Mouse (Mus musculus) lung, embryonic 16.5 days (tissue): ENCODE results near the gene Wapl. TPM values are rescaled to one million over a fixed set of nuclear protein-coding genes. Genes with fewer than 3 reads are reported as not detected.

ENCODE experiments used
- ATAC-seq: fragments of 200-750 bp; cut with Nextera tagmentation; 2 replicates; pipeline ENCODE4 v1.8.0; 2017; ENCODE audit warnings: low read depth, mild to moderate bottlenecking, moderate library complexity
- H3K27ac ChIP-seq: fragments of 300-500 bp; sonication (generic); 2 replicates; pipeline ENCODE4 v1.5.1; 2014; ENCODE audit warnings: mild to moderate bottlenecking, control low read depth, low read length
- H3K27me3 ChIP-seq: fragments of 300-500 bp; sonication (generic); 2 replicates; pipeline ENCODE4 v1.6.1; 2014; ENCODE audit warnings: low read depth, low read length, mixed read lengths; ENCODE audit not compliant: control insufficient read depth, insufficient read depth
- H3K36me3 ChIP-seq: fragments of 300-500 bp; sonication (generic); 2 replicates; pipeline ENCODE4 v1.6.1; 2014; ENCODE audit warnings: low read length; ENCODE audit not compliant: control insufficient read depth, insufficient read depth
- H3K4me1 ChIP-seq: fragments of 300-500 bp; sonication (generic); replicated peaks from 2 replicates; pipeline ENCODE4 v1.6.1; 2014; ENCODE audit warnings: low read length, mixed read lengths; ENCODE audit not compliant: control insufficient read depth, insufficient read depth
- H3K4me2 ChIP-seq: fragments of 300-500 bp; sonication (generic); 2 replicates; pipeline ENCODE4 v1.6.1; 2014; ENCODE audit warnings: low read depth, low read length, control low read depth
- H3K4me3 ChIP-seq: fragments of 300-500 bp; sonication (generic); 2 replicates; pipeline ENCODE4 v1.5.1; 2014; ENCODE audit warnings: mild to moderate bottlenecking, low read length, control low read depth
- H3K9ac ChIP-seq: fragments of 300-500 bp; sonication (generic); 2 replicates; pipeline ENCODE4 v1.6.1; 2014; ENCODE audit warnings: low read length, control low read depth
- H3K9me3 ChIP-seq: fragments of 300-500 bp; sonication (generic); 2 replicates; pipeline ENCODE4 v1.6.1; 2016; ENCODE audit warnings: low read length; ENCODE audit not compliant: control insufficient read depth
- WGBS: fragments of 180-500 bp; shearing (Covaris S2); extraction: QIAGEN DNeasy Blood & Tissue Kit; methylation state at CpG from one replicate; pipeline ENCODE4 v1.1.7; 2014; 5-methylcytosine and 5-hydroxymethylcytosine counted together
- polyA plus RNA-seq: library from polyadenylated mRNA; unstranded; fragments of >200 nt; fragmentation: Nextera tagmentation; extraction: Ambion mirVana; gene quantifications from 2 replicates; pipeline ENCODE4 v1.2.1, GENCODE M21; 2015

Wapl gene
- polyA plus RNA-seq, 1 experiment from 2014 or later, result 20.8 TPM

GRCm38 (mm10) chr14:34776719-34777385 lies 103.1 kb downstream of the Wapl start:
- no peak overlapping the region for H3K27ac ChIP-seq
- 85% methylated on average over 12 of the region's 12 CpGs for WGBS
- H3K9ac ChIP-seq, result no peak overlapping the region
- no peak for ATAC-seq
- no peak overlapping the region for H3K4me2 ChIP-seq
- H3K4me1 ChIP-seq, result no peaks in the 10 kb centered on the region
- H3K27me3 ChIP-seq, result no peaks in the 10 kb centered on the region
- H3K36me3 ChIP-seq, result no peaks in the 10 kb centered on the region
- H3K9me3 ChIP-seq, result no peaks in the 10 kb centered on the region
- no peak overlapping the region for H3K4me3 ChIP-seq

GRCm38 (mm10) chr14:34777810-34778209 lies 104.1 kb downstream of the Wapl start:
- Histone ChIP-seq H3K36me3 (no peaks in the 10 kb centered on the region), H3K4me2 (no peak overlapping the region), H3K27me3 (no peaks in the 10 kb centered on the region), H3K4me3 (no peak overlapping the region), H3K9ac (no peak overlapping the region), H3K9me3 (no peaks in the 10 kb centered on the region), H3K27ac (no peak overlapping the region), H3K4me1 (no peaks in the 10 kb centered on the region)
- WGBS, result 17% methylated on average over 10 of the region's 10 CpGs
- ATAC-seq, result 0 out of 2 replicates have a peak, but pooled peaks have one; percentile 10

GRCm38 (mm10) chr14:34778760-34779159 lies 105.0 kb downstream of the Wapl start:
- Histone ChIP-seq H3K36me3 (no peaks in the 10 kb centered on the region), H3K4me3 (no peak overlapping the region), H3K9ac (no peak overlapping the region), H3K9me3 (no peaks in the 10 kb centered on the region), H3K27me3 (no peaks in the 10 kb centered on the region), H3K27ac (no peak overlapping the region), H3K4me2 (no peak overlapping the region), H3K4me1 (no peaks in the 10 kb centered on the region)
- no peak for ATAC-seq
- 77% methylated on average over 7 of the region's 7 CpGs for WGBS

- Histone ChIP-seq H3K9me3 (no peaks in the 10 kb centered on the region; the same call in 1 of the 2 replicates), H3K27me3 (no peaks in the 10 kb centered on the region), H3K4me3 (no peak overlapping the region), H3K27ac (no peak overlapping the region), H3K36me3 (no peaks in the 10 kb centered on the region), H3K4me2 (no peak overlapping the region), H3K9ac (no peak overlapping the region), H3K4me1 (no peaks in the 10 kb centered on the region)
- no peak for ATAC-seq
- WGBS, result 71% methylated on average over 1 of the region's 1 CpGs
Observed at GRCm38 (mm10) chr14:34793406-34794037, 119.8 kb downstream of the Wapl start.

Other genes with a start within 250 kb of the Wapl start
- gene Bmpr1a, start 170.6 kb upstream of the Wapl start, polyA plus RNA-seq, result 18.1 and 25.8 TPM in 2 replicates
- not detected in 2 replicates for gene 9230112D13Rik, start 151.1 kb upstream of the Wapl start, polyA plus RNA-seq
- gene Ldb3, start 85.2 kb upstream of the Wapl start, polyA plus RNA-seq, result 12.7 and 13.2 TPM in 2 replicates
- gene Opn4, start 73.8 kb upstream of the Wapl start, polyA plus RNA-seq, result 0.26 and 0.38 TPM in 2 replicates
- gene Grid1, start 146.2 kb downstream of the Wapl start, polyA plus RNA-seq, result 0.51 and 0.54 TPM in 2 replicates